In the genomic region with DNA sequence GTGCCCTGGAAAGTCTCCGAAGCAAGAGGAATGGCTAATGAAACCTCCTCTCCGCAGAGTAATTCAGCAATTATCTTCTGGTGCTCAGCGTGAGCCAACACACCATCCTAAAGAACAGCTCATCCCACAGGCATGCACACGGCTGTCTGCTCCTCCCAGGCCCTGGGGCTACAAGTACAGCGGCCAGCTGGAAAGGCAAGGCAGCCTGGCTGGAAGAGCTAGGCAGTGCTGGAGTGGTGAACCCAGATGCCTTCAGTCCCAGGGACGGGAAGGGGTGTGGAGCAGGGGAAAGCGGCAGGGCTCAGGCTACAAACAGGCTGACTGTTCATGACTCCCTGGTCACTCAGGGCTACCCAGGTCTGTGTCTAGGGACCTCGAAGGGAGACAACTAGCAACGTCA, we compare ENCODE assay signal across 8 mouse cellular contexts. TPM values are rescaled to one million over a fixed set of nuclear protein-coding genes. Genes with fewer than 3 reads are reported as not detected.
DNase-seq lines count a peak whose midpoint lies in the region; TF ChIP-seq lines count a peak whose summit lies in the region.

No protein-coding gene starts in this region.

- DNase-seq in cerebellum, postnatal 10 days, result peak; percentile 53 to 59
- no peak for DNase-seq in cerebellum, adult 8-10 months
- DNase-seq in adipocyte (ENCODE audit: low spot score), result peak; percentile 71
- DNase-seq in heart, adult 2 months, result peak; percentile 78 to 86
- peak; percentile 36 to 65 for DNase-seq in kidney, postnatal 25 days
- peak; percentile 85 for DNase-seq in skeletal muscle tissue, adult 2 months (ENCODE audit: low read depth, low spot score)
- no peak for DNase-seq in layer of hippocampus, postnatal 25 days (ENCODE audit: extremely low spot score in 1 of 2, low spot score in 1 of 2)
- DNase-seq in frontal cortex, postnatal 14 days (ENCODE audit: low spot score in 2 of 2), result no peak

- intact Hi-C loops in heart, adult 2 months (cut with DNase I), result loop anchor here (2.0 kb wide), 1 partner anchor 22 kb away; no protein-coding TSS in a partner anchor

- TF ChIP-seq POLR2A in heart, adult 2 months (IDR thresholded peaks at IDR 0.05; ENCODE audit: insufficient read depth, low read depth, low read length), result peak; percentile 79

- no peak for TF ChIP-seq CTCF in heart, adult 2 months (IDR thresholded peaks at IDR 0.05)

- 20% methylated on average over 9 of the region's 9 CpGs for WGBS in heart, adult 2 months

- H3K36me3 ChIP-seq in heart, adult 2 months (ENCODE audit: control insufficient read depth, insufficient read depth, low read length), result peaks cover 26% of the 10 kb centered on the region

- H3K27ac ChIP-seq in heart, adult 2 months, result peak overlapping the region; percentile 90

- H3K4me1 ChIP-seq in heart, adult 2 months (ENCODE audit: control insufficient read depth, insufficient read depth, low read length), result peaks cover 30% of the 10 kb centered on the region

- TF ChIP-seq EP300 in heart, adult 2 months (IDR thresholded peaks at IDR 0.05; ENCODE audit: insufficient read depth, low read depth, low read length), result peak; percentile 55; the same call in 1 of the 2 replicates

- H3K4me3 ChIP-seq in heart, adult 2 months, result 0 out of 2 replicates have a peak overlapping the region, but pooled peaks have one; percentile 4

- peak overlapping the region; percentile 19 for H3K9ac ChIP-seq in heart, adult 2 months (ENCODE audit: low read depth, low read length)

- H3K79me2 ChIP-seq in heart, adult 2 months (replicated peaks; ENCODE audit: control insufficient read depth, insufficient read depth, low read length), result no peaks in the 10 kb centered on the region

- no peaks in the 10 kb centered on the region for H3K27me3 ChIP-seq in heart, adult 2 months (ENCODE audit: control insufficient read depth, insufficient read depth, low read length)

RNA-seq across cellular contexts. Expression of a gene that starts 8.4 kb away (rescaled TPM):
- 10 to 100 TPM; 18.8 to 22.8 TPM for total RNA-seq in heart, adult 2 months (2021)
- 9.8 and 15.9 TPM in 2 replicates for polyA plus RNA-seq in heart, adult 2 months (2012; rRNA removed)
- total RNA-seq in layer of hippocampus, postnatal 25 days (2021), result 10 to 100 TPM; 46.7 to 54.1 TPM

RNA-seq across cellular contexts. Expression of a gene that starts 8.5 kb away (rescaled TPM):
- 10 to 100 TPM; 32.0 to 36.3 TPM for total RNA-seq in heart, adult 2 months (2021)
- polyA plus RNA-seq in heart, adult 2 months (2012; rRNA removed), result 31.4 and 31.7 TPM in 2 replicates
- total RNA-seq in layer of hippocampus, postnatal 25 days (2021), result 10 to 100 TPM; 36.2 to 38.9 TPM

RNA-seq across cellular contexts. Expression of a gene that starts 26.7 kb away (rescaled TPM):
- total RNA-seq in heart, adult 2 months (2021), result 1 to 10 TPM; 4.5 to 5.4 TPM
- polyA plus RNA-seq in heart, adult 2 months (2012; rRNA removed), result 7.6 and 11.8 TPM in 2 replicates
- 10 to 100 TPM; 17.1 to 19.7 TPM for total RNA-seq in layer of hippocampus, postnatal 25 days (2021)

RNA-seq across cellular contexts. Expression of a gene that starts 32.5 kb away (rescaled TPM):
- total RNA-seq in heart, adult 2 months (2021), result 10 to 100 TPM; 65.3 to 81.4 TPM
- 115 and 120 TPM in 2 replicates for polyA plus RNA-seq in heart, adult 2 months (2012; rRNA removed)
- total RNA-seq in layer of hippocampus, postnatal 25 days (2021), result 1,000 to 10,000 TPM; 1,260 to 1,351 TPM

RNA-seq across cellular contexts. Expression of a gene that starts 54.0 kb away (rescaled TPM):
- 10 to 100 TPM; 83.8 to 83.9 TPM for total RNA-seq in heart, adult 2 months (2021)
- polyA plus RNA-seq in heart, adult 2 months (2012; rRNA removed), result 80.8 and 105 TPM in 2 replicates
- 100 to 1,000 TPM; 701 to 727 TPM for total RNA-seq in layer of hippocampus, postnatal 25 days (2021)

Comparison
In these comparisons a context has a peak if more than half of its experiments do, and no peak if none do; other contexts are left out.
1. DNase-seq: peak in cerebellum, postnatal 10 days (2 of 2), adipocyte (single experiment), heart, adult 2 months (2 of 2), kidney, postnatal 25 days (2 of 2) and skeletal muscle tissue, adult 2 months (single experiment); none in cerebellum, adult 8-10 months (single experiment), layer of hippocampus, postnatal 25 days (0 of 2) and frontal cortex, postnatal 14 days (0 of 2).